Mouse (Mus musculus) cerebellum, postnatal 14 days (tissue): Measurements from ENCODE around the gene Pdzd2.
A peak's percentile ranks its signal among the peaks of the same experiment; 100 is the strongest.

ENCODE experiments used
- DNase-seq, 2 experiments: peaks; one replicate each; pipeline ENCODE4 v3.0.0; 2021; ENCODE audit warnings: mixed read lengths in 2 of 2

Pdzd2 gene

GRCm38 (mm10) chr15:12425049-12425627 is 314.6 kb downstream of the Pdzd2 start:
- DNase-seq = no peak

GRCm38 (mm10) chr15:12424187-12424586 is 315.5 kb downstream of the Pdzd2 start:
- no peak for DNase-seq

GRCm38 (mm10) chr15:12420915-12421314 is 318.8 kb downstream of the Pdzd2 start:
- no peak for DNase-seq

- DNase-seq = no peak
Observed at GRCm38 (mm10) chr15:12420376-12420775, 319.3 kb downstream of the Pdzd2 start.

- DNase-seq = no peak
Observed at GRCm38 (mm10) chr15:12419446-12419845, 320.3 kb downstream of the Pdzd2 start.

- DNase-seq = no peak
Observed at GRCm38 (mm10) chr15:12415536-12416200, 324.1 kb downstream of the Pdzd2 start.

GRCm38 (mm10) chr15:12414696-12415095 is 325.0 kb downstream of the Pdzd2 start:
- DNase-seq = no peak

GRCm38 (mm10) chr15:12408205-12408604 is 331.5 kb downstream of the Pdzd2 start:
- DNase-seq = peak; percentile 5 to 17

- DNase-seq = no peak
Observed at GRCm38 (mm10) chr15:12405592-12405991, 334.1 kb downstream of the Pdzd2 start.

GRCm38 (mm10) chr15:12397032-12397431 is 342.7 kb downstream of the Pdzd2 start:
- DNase-seq = no peak

GRCm38 (mm10) chr15:12394758-12395157 is 345.0 kb downstream of the Pdzd2 start:
- no peak for DNase-seq

GRCm38 (mm10) chr15:12388726-12389489 is 350.8 kb downstream of the Pdzd2 start:
- DNase-seq = no peak

GRCm38 (mm10) chr15:12384679-12385078 is 355.0 kb downstream of the Pdzd2 start:
- no peak for DNase-seq

- peak in 1 of 2 experiments; percentile 40 for DNase-seq
Observed at GRCm38 (mm10) chr15:12380548-12380947, 359.2 kb downstream of the Pdzd2 start.

- no peak for DNase-seq
Observed at GRCm38 (mm10) chr15:12380057-12380456, 359.7 kb downstream of the Pdzd2 start.

- no peak for DNase-seq
Observed at GRCm38 (mm10) chr15:12377800-12378199, 361.9 kb downstream of the Pdzd2 start.

GRCm38 (mm10) chr15:12376491-12377069 is 363.1 kb downstream of the Pdzd2 start:
- no peak for DNase-seq

- DNase-seq = peak; percentile 73 to 81
Observed at GRCm38 (mm10) chr15:12375641-12376311, 363.9 kb downstream of the Pdzd2 start.

- DNase-seq = no peak
Observed at GRCm38 (mm10) chr15:12374916-12375315, 364.8 kb downstream of the Pdzd2 start.

- no peak for DNase-seq
Observed at GRCm38 (mm10) chr15:12373918-12374317, 365.8 kb downstream of the Pdzd2 start.

- peak in 1 of 2 experiments; percentile 35 for DNase-seq
Observed at GRCm38 (mm10) chr15:12373496-12373895, 366.2 kb downstream of the Pdzd2 start.

- DNase-seq = peak; percentile 85 to 86
Observed at GRCm38 (mm10) chr15:12371183-12371582, 368.5 kb downstream of the Pdzd2 start.

- DNase-seq = no peak
Observed at GRCm38 (mm10) chr15:12370096-12370495, 369.6 kb downstream of the Pdzd2 start.
